Mouse (Mus musculus) ovary, adult 18-20 months (tissue): Measurements from ENCODE around the gene Rhag.
A peak's percentile ranks its signal among the peaks of the same experiment; 100 is the strongest.

Source experiments
- DNase-seq: peaks from one replicate; pipeline ENCODE4 v3.0.0; 2022; ENCODE audit warnings: low spot score, mixed read lengths

Gene Rhag

DNA sequence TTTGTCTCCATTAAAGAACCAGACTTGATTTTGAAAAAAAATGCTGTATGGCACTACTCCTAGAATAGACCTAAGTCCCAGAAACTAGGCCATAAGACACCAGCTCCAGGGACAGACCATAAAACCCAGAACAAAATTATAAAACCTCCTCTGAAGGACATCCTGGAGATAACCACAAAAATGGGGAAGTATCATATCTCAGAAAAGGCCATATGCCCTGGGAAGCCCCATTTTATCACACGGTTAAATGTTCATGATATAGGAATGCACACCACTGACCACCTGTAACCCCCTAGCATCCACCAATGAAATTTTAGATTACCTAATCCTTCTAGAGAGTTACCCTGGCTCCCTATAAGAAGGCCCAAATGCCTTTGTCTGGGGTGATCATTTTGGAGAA, 64.6 kb downstream of the Rhag start:
- DNase-seq, result no peak

- no peak for DNase-seq
Measured at GRCm38 (mm10) chr17:40877741-40878140, 66.8 kb downstream of the Rhag start.

GRCm38 (mm10) chr17:40879528-40879923, 68.6 kb downstream of the Rhag start:
- DNase-seq, result no peak

GRCm38 (mm10) chr17:40879924-40880691, 69.2 kb downstream of the Rhag start, which contains the start of gene 9130008F23Rik:
Gene 9130008F23Rik (minus strand): TSS chr17:40880559.
- DNase-seq, result peak; percentile 50

DNA sequence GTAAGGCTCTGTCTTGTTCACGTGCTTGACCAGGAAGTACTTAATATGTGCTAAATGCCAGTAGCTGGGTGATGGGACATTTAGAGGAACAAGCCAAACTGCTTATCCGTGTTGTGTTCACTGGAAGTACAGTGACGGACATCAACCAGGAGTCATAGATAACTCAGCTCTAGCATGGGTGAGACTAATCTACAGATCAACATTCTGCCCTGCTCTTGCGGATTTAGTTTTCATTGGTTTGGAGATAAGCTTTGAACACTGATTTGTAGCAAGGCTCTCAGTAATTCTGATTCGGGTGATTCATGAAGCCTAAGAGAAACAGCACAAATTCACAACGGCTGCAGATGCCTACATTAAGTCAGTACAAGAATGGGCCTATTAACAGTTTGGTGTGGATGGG, 71.2 kb downstream of the Rhag start:
- no peak for DNase-seq

DNA sequence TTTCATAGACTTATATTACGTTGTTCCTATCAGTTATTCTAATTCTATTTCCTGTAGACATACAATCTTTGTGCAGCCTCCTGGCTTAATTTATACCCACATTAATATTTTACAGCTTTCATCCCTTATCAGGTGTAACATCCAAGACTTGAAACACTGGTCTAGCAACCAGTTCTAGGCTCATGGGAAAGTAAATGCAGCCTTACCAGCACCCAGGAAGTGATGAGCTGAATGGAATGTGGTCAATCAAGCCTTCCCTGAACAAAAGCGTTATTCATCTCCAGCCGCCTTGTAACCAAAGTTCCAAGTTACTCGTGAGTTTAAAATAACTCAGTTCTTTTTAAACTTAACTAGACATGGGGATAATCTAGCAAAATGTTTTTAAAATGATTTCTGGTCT, 74.2 kb downstream of the Rhag start:
- DNase-seq, result no peak

- DNase-seq, result no peak
Measured at GRCm38 (mm10) chr17:40887849-40888536, 77.1 kb downstream of the Rhag start.
